Comparison of ENCODE assay signal across 29 mouse cellular contexts in the genomic region with DNA sequence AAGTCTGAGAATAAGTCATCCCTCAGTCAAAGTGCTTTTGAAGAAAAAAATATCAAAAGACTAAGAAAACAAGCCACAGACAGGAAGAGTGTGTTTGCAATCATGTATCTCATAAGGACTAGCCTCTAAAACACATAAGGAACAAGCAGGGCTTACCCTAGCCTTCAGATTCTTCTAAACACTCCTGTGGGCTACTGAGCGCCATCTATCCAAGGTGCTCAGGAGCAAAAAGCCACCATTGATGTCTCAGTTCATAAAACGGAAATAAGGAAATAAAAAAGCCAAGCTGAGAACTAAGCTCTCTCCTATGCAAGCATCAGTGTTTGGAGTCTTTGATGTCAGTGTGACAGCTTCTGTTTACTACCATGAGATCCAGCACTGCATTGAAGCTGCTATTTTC. TPM values are rescaled to one million over a fixed set of nuclear protein-coding genes. Genes with fewer than 3 reads are reported as not detected.
DNase-seq lines count a peak whose midpoint lies in the region; ATAC-seq lines count a peak whose summit lies in the region.
"Had no signal": no experiment of that assay in that cellular context is flagged by ENCODE, and none has a peak within 500 bp of the region (broad histone marks: within the 10 kb centered on the region; RNA-seq: fewer than 3 reads in every experiment).

No protein-coding gene starts in this region.

- H3K27me3 ChIP-seq in heart, embryonic 11.5 days (ENCODE audit: control insufficient read depth, insufficient read depth, low read length): no peaks in the 10 kb centered on the region
- no peaks in the 10 kb centered on the region for H3K27me3 ChIP-seq in embryonic facial prominence, embryonic 10.5 days (replicated peaks; ENCODE audit: low read depth, poor library complexity, severe bottlenecking)
- H3K27me3 ChIP-seq: embryonic facial prominence, embryonic 12.5 days; embryonic facial prominence, embryonic 15.5 days; forebrain, embryonic 12.5 days; forebrain, embryonic 15.5 days; heart, embryonic 12.5 days; heart, embryonic 15.5 days; hindbrain, embryonic 13.5 days; Patski had no signal

- no peak for ATAC-seq in heart, embryonic 11.5 days (replicated peaks; ENCODE audit: insufficient number of reproducible peaks, low FRiP score, low TSS enrichment)
- ATAC-seq: forebrain, embryonic 15.5 days; hindbrain, embryonic 16.5 days; inflammation-experienced regulatory T-cells, adult 6 months; intestine, embryonic 16.5 days; Patski had no signal

- H3K36me3 ChIP-seq in heart, embryonic 11.5 days (ENCODE audit: control insufficient read depth, insufficient read depth, low read length): 0 out of 2 replicates have a peak, but pooled peaks cover 2% of the 10 kb centered on the region
- H3K36me3 ChIP-seq in embryonic facial prominence, embryonic 10.5 days (replicated peaks): peaks cover 13% of the 10 kb centered on the region

- no peak overlapping the region for H3K4me2 ChIP-seq in heart, embryonic 11.5 days
- H3K4me2 ChIP-seq: embryonic facial prominence, embryonic 12.5 days; embryonic facial prominence, embryonic 15.5 days; forebrain, embryonic 12.5 days; forebrain, embryonic 15.5 days; heart, embryonic 12.5 days; heart, embryonic 15.5 days; hindbrain, embryonic 13.5 days had no signal

- H3K4me3 ChIP-seq in heart, embryonic 11.5 days (ENCODE audit: low read depth, low read length): no peak overlapping the region
- no peak overlapping the region for H3K4me3 ChIP-seq in embryonic facial prominence, embryonic 10.5 days
- H3K4me3 ChIP-seq: embryonic facial prominence, embryonic 12.5 days; embryonic facial prominence, embryonic 15.5 days; forebrain, embryonic 12.5 days; forebrain, embryonic 15.5 days; heart, embryonic 12.5 days; heart, embryonic 15.5 days; hindbrain, embryonic 10.5 days; hindbrain, embryonic 13.5 days had no signal

- no peaks in the 10 kb centered on the region for H3K9me3 ChIP-seq in heart, embryonic 11.5 days (replicated peaks; ENCODE audit: control insufficient read depth, low read length)
- H3K9me3 ChIP-seq in embryonic facial prominence, embryonic 10.5 days: no peaks in the 10 kb centered on the region
- H3K9me3 ChIP-seq: embryonic facial prominence, embryonic 12.5 days; embryonic facial prominence, embryonic 15.5 days; forebrain, embryonic 12.5 days; forebrain, embryonic 15.5 days; heart, embryonic 12.5 days; heart, embryonic 15.5 days; hindbrain, embryonic 10.5 days; hindbrain, embryonic 13.5 days had no signal

- H3K4me1 ChIP-seq in heart, embryonic 11.5 days (ENCODE audit: control insufficient read depth, insufficient read depth, low read length): no peaks in the 10 kb centered on the region
- H3K4me1 ChIP-seq in embryonic facial prominence, embryonic 10.5 days: no peaks in the 10 kb centered on the region
- H3K4me1 ChIP-seq: embryonic facial prominence, embryonic 12.5 days; embryonic facial prominence, embryonic 15.5 days; forebrain, embryonic 12.5 days; hindbrain, embryonic 10.5 days had no signal

- H3K27ac ChIP-seq in heart, embryonic 11.5 days (ENCODE audit: low read depth, low read length): no peak overlapping the region
- H3K27ac ChIP-seq in embryonic facial prominence, embryonic 10.5 days (replicated peaks): no peak overlapping the region
- H3K27ac ChIP-seq: embryonic facial prominence, embryonic 12.5 days; embryonic facial prominence, embryonic 15.5 days; forebrain, embryonic 12.5 days; forebrain, embryonic 15.5 days; heart, embryonic 15.5 days; hindbrain, embryonic 10.5 days; hindbrain, embryonic 13.5 days had no signal

- DNase-seq in heart, adult 11 months: peak; percentile 24
- DNase-seq in thymus, postnatal 25 days: peak; percentile 15
- no peak for DNase-seq in thymus, adult 18-20 months
- DNase-seq in T-cell, adult 2 months (ENCODE audit: low spot score): peak; percentile 50
- DNase-seq in naive thymus-derived CD4-positive, alpha-beta T cell, adult 2 months (ENCODE audit: low read depth): peak; percentile 75
- DNase-seq in layer of hippocampus, adult 11-12 months (ENCODE audit: low spot score): no peak
- no peak for DNase-seq in embryonic facial prominence, embryonic 10.5 days (ENCODE audit: low spot score)
- DNase-seq: adrenal gland, adult 8-10 months; adrenal gland, postnatal 25 days; cerebellum, adult 11-12 months; cerebellum, adult 9-10 months; cerebellum, postnatal 14 days; gastrocnemius, postnatal 10 days; gastrocnemius, postnatal 36 days; heart, postnatal 10 days; heart, postnatal 36 days had no signal

- no peak overlapping the region for H3K9ac ChIP-seq in heart, embryonic 11.5 days (ENCODE audit: low read depth, low read length)
- H3K9ac ChIP-seq: embryonic facial prominence, embryonic 12.5 days; embryonic facial prominence, embryonic 15.5 days; forebrain, embryonic 12.5 days; forebrain, embryonic 15.5 days; heart, embryonic 12.5 days; heart, embryonic 15.5 days; hindbrain, embryonic 13.5 days had no signal

- WGBS in heart, embryonic 11.5 days (ENCODE audit: insufficient replicate concordance): 71% methylated on average over 2 of the region's 2 CpGs
- 83% methylated on average over 2 of the region's 2 CpGs for WGBS in embryonic facial prominence, embryonic 10.5 days

RNA-seq across cellular contexts. Expression of gene Nlk, which starts 18.4 kb away (rescaled TPM):
- polyA plus RNA-seq in heart, embryonic 11.5 days (2014; fragmentation: Nextera tagmentation; extraction: Ambion mirVana): 16.1 and 16.6 TPM in 2 replicates
- polyA plus RNA-seq in embryonic facial prominence, embryonic 10.5 days (2016; fragmentation: Nextera tagmentation; extraction: Ambion mirVana): 15.8 and 16.4 TPM in 2 replicates

Comparison
In these comparisons a context has a peak if more than half of its experiments do, and no peak if none do; other contexts are left out.
1. DNase-seq: peak in heart, adult 11 months (single experiment), thymus, postnatal 25 days (single experiment), T-cell, adult 2 months (single experiment) and naive thymus-derived CD4-positive, alpha-beta T cell, adult 2 months (single experiment); none in thymus, adult 18-20 months (0 of 2), layer of hippocampus, adult 11-12 months (single experiment) and embryonic facial prominence, embryonic 10.5 days (single experiment).